Mouse (Mus musculus): Measurements from ENCODE around the gene Rbsn.

The Rbsn gene

GRCm38 (mm10) chr6:92176450-92176849 is 38.3 kb downstream of the Rbsn start:
- DNase-seq (ENCODE audit: low spot score in 2 of 2): no peak

- DNase-seq (ENCODE audit: low spot score in 2 of 2): no peak
Measured at GRCm38 (mm10) chr6:92162724-92163123, 52.0 kb downstream of the Rbsn start.

GRCm38 (mm10) chr6:92158801-92159200 is 55.9 kb downstream of the Rbsn start:
- DNase-seq (ENCODE audit: low spot score in 2 of 2): no peak

- DNase-seq (ENCODE audit: low spot score in 2 of 2): no peak
Measured at GRCm38 (mm10) chr6:92153774-92154173, 61.0 kb downstream of the Rbsn start.

- no peak for DNase-seq (ENCODE audit: low spot score in 2 of 2)
Measured at GRCm38 (mm10) chr6:92145881-92146280, 68.8 kb downstream of the Rbsn start.

Data from spleen, postnatal 14 days (tissue).